Mouse (Mus musculus) right cerebral cortex, postnatal 4 days (tissue): ENCODE measurements at regions not wholly inside any gene's neighbourhood (a gene's known extent, or its start where the extent isn't known, plus 50 kb on each side); places are given as distances from the start of the nearest gene placed in this dataset.

Experiments used
- DNase-seq: peaks from one replicate; pipeline ENCODE4 v3.0.0-alpha.2; 2022

- no peak for DNase-seq
Measured at GRCm38 (mm10) chr8:49236021-49236821, 392.5 kb upstream of the Tenm3 start.

DNA sequence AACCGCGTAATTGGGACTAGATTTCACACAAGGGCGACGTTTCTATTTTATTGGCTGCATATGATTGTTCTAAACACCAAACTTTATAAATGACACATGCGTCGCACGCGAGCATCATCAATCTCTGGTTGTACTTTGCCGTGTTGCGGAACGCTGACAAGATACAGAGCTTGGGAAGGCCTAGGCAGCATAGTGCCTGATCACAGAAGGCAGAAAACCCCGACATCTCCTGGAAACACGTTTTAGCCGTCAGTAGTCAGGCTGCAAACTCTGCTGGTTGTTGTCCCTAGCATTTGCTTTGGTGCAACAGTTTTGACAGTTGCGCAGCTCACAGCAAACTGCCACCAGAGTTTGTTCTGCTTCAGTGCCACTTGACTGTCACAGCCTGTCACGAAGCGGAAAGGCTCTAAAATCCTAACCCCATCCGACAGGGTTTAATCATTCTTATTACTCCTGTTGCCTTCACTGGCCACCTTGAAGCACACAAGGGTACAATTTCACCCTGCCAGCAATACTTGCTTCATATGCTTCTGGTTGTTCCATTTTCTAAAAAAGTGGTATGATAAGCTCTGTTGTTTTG, 380.2 kb upstream of the Tenm3 start:
- no peak for DNase-seq

DNA sequence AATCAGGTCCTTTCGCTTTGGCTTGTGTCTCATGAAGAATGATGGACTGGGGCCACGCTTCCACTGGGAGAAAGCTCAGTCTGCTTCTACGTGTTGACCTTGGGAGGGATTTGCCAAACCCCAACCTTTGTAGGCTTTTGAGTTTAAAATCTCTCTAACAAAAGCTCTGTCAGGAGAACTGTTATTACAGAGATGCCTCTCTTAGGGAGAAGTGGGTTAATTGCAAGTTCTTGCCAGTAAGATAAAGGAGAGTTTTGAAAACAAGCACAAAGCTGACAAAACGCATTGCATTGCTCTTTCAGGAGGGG, 351.5 kb upstream of the Tenm3 start:
- DNase-seq, result no peak

- no peak for DNase-seq
Measured at GRCm38 (mm10) chr8:49194592-49195332, 351.0 kb upstream of the Tenm3 start.

- no peak for DNase-seq
Measured at GRCm38 (mm10) chr8:49186853-49187252, 343.1 kb upstream of the Tenm3 start.

GRCm38 (mm10) chr8:49175386-49175785, 331.6 kb upstream of the Tenm3 start:
- DNase-seq, result no peak

GRCm38 (mm10) chr8:49174956-49175355, 331.2 kb upstream of the Tenm3 start:
- no peak for DNase-seq

DNA sequence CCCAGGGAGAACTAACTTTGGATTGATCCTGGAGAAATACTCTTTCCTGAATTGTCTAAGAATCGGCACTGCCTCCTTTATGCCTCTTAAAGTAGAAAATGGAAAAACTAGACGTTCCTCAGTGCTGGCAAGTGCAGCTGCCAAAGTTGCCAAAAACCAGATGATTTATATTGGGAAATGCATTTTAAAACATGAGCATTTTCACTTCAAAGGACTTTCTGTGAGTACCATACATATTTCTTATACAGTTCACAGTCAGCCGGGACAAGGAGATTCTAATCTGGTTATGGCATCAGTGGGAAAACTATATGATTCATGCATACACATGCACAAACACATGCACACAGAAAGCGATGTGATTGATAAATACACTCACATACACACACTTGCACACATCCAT, 315.6 kb upstream of the Tenm3 start:
- no peak for DNase-seq

DNA sequence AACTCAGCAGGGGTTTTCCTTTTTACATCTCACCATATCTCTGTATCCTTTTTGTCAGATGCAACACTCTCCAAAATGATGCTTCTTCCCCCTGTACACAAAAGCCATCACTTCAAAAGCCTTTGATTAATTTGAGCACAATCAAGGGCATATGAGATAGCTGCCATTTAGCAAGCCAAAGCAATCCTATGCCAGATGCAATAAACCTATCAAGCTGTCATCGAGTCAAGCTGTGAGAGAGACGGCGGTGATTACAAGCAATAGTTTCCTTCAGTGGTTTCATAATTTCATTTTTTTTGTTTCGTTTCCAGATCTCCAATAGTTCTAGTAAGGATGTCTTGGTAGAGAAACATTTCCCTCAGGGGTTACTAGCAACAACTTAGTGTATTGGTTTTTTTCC, 314.4 kb upstream of the Tenm3 start:
- no peak for DNase-seq

DNA sequence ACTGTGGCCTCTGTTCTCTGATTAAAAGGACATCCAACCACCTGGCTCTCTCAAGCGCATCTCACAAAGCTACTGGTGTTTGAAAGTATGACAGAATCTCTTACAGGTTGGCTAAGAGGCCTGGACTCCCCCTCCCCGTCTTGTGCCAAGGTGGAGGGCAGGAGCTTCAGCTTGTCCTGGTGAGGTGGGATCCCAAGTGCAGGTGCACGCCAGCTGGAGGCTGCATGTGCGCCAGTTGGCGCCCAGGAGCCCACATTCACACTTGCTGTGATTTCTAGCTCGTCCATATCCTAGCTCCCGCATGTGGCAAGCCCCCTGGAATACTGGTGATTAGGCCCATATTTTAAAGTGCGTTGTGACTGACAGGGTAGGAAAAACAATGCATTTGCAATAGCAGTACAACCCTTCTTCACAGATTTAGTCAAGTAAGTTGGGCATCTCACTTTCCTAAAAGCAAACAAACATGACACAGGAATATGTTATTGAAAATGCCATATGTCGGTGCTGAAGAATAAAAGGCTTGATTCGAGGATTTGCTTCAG, 292.8 kb upstream of the Tenm3 start:
- no peak for DNase-seq

GRCm38 (mm10) chr8:49109095-49109494, 265.3 kb upstream of the Tenm3 start:
- no peak for DNase-seq

DNA sequence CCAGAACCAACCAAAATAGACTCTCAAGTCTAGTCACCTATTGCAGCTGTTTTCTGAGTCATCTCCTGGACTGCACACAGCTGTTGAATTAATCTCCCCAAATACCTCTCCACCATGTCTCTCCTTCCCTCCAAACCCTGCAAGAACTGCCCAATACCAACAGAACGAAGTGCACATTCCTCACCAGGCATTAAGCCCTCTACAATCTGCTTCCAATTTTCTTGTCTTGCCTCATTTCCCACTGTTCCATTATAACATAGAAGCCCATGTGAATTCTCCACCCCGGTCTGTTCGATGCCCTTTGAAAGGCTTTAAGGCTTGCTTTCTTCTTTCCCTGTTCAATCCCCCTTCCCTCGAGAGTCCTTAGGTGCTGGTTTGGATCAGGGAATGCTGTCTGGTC, 264.9 kb upstream of the Tenm3 start:
- no peak for DNase-seq

- DNase-seq, result no peak
Measured at GRCm38 (mm10) chr8:49106531-49106930, 262.8 kb upstream of the Tenm3 start.

DNA sequence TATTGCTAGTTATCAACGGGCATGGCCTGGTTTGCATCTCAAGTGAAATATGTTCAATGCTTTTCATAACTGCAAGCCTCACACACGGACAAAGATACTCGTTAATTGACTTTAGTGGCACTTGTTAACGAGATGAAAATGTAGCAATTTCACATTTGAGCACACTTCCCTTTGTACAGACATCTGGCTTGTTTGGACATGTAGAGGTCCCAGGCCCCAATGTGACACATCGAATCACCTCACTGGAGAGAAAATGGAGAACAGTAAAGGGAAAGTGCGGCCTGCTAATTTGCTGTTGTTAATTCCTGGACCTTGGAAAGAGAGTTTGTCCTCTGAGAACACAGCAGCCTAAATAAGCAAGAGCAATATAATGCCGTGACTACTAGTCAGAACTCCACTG, 257.4 kb upstream of the Tenm3 start:
- no peak for DNase-seq

DNA sequence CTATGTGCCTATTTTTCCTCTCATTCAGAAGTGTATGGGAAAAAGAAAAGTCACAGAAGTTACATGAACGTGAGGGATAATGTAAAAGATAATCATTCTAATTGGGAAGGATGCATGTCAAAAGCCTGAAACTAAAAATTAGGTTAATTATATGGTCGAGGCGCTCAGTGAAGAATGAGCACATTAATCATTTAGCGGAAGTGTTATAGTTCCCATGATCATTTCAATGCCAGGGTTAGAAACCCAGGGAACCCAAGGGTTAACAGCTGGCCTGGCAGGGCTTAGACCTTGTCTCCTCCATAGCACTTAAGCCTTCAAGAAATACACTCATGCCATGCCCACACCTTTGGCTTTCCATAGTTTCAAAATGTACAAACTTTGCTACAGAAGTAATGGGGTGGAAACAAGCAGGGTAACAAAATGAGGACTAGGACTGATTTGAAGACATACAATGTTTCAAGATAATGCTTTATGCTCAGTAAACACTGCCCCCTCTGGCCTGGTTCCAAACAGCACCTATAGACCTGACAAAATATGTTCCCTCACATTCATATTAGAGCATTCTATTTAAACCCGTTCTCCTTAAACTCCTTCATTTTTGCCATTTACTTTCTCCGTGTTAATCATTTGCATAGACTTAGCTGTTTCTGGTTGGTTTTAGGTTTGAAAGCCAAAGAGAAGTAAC, 240.6 kb upstream of the Tenm3 start:
- DNase-seq, result no peak

DNA sequence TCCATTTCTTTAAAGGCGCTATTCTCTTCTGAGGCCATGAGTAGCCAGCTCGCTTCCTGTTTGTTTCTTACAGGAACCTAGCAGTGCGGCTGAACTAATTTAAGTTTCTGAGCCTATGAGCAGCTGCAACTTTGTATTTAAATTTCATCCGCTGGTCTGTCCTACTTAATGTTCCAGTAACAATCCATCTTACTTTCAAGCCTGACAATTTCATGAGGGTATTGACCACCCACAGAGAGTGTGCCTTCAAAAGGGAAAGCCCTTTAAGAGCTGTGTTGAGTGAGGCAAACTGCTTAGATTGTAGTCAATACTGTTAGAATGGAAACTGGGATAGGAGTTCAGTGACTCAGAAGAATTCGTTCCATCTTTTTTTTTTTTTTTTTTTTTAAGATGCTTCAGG, 225.7 kb upstream of the Tenm3 start:
- DNase-seq, result no peak

DNA sequence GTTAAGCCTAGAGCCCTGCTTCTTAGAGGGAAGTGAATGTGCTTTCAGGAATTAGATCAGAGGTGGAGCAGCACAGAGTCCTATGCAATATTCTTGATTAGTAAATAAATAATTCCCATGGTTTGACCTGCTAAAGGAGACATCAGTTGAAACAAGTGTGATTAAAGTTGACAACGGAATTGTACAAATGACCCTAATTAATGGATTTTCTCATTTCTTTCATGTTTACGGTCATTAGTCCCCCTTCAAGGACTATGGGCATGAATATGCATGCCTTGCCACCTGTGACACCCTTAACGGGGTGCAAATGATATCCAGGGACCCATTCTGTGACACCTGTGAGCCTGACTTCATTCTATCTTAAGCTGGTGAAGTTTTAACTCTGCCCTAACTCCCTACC, 219.5 kb upstream of the Tenm3 start:
- no peak for DNase-seq

GRCm38 (mm10) chr8:49043236-49043635, 199.5 kb upstream of the Tenm3 start:
- DNase-seq, result no peak

DNA sequence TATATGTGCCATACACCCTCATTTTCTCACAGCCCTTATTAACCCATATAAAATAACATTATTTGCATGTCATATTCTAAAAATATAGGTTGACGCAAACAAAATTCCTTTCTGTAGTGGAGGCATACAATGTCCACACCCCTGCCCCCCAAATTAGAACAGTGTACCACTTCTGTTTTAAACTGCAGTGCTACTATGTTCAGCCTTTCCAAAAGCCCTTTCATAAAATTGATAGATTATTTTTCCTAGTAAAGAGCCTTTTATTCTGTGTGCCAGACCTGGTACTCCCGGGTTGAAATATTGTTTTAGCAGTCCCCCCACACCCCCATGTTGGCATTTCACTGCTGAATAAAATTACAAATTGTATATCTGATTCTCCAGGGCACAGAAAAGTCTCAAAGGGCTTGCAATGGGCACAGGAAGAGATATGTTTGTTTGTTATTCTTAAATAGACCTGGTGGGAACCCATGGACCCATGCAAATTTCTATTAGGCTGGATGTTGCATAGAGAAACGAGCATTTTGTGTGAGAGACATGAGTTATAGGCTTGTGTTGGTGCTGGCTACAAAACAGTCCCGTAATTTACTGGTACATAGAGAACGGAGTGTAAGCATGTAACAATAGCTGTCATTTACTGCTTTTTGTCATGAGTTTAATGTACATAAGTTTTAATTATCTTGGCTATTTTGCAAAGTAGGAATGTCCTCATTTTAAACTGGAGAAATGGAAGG, 192.4 kb upstream of the Tenm3 start:
- no peak for DNase-seq

DNA sequence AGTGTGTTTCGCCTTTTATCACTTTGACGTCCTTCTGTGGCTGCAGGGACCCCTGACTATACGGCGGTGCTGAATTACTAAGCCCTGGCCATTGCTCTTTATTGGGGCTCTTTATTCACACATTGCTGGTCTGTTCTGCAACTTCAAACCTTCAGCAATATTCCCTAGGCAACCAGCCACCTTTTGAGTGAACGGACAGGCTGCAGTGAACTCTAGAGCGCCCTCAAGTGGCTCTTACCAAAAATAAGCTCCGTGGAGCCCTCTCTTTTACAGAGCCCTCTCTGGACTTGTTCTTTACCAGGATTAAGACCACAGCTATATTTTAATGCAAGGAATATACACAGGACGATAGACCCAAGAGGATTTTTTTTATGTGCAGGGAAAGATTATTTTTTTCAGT, 191.8 kb upstream of the Tenm3 start:
- DNase-seq, result peak; percentile 2

GRCm38 (mm10) chr8:49030255-49030654, 186.5 kb upstream of the Tenm3 start:
- no peak for DNase-seq

DNA sequence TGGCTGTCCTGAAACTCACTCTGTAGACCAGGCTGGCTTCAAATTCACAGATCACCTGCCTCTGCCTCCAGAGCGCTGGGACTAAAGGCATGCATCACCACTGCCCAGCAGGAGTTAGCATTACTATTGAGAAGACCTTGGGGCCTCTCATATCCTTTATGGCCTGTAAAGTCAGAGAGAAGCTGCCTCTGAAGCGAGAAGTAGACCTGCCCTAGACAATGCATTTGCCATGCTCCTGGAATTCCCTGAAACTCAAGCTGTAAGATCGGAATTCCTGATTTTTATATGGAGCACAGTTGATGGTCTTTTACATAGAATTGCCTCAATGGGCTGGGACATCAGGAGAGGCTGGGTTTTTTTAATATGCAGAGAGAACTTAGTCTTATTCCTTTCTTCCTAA, 174.0 kb upstream of the Tenm3 start:
- no peak for DNase-seq

DNA sequence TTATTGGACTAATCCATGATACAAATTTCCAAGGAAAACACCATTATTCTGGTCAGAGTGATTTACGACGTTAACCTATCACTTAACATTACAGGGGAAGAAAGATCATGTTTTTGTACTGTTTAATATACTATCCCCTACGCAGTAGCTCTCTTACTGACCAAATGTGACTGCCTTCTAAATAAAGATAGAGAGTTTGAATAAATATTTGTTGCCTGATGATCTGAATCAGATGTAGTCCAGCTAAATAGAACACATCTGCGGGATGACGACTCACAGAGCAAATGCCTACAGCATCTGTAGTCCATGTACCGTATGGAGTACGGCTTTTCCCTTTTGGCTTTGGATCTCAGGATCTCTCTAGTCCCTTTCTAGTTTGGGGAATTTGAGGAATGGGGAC, 171.9 kb upstream of the Tenm3 start:
- no peak for DNase-seq
